Mouse (Mus musculus) heart, postnatal 10 days (tissue): ENCODE data around the gene Olfr45. TPM values are rescaled to one million over a fixed set of nuclear protein-coding genes. Genes with fewer than 3 reads are reported as not detected.
"Not testable (repeated sequence)": the region's sequence is repeated elsewhere in the genome, so short reads cannot be mapped to it uniquely, and the experiment has no call there.

ENCODE experiments used
- DNase-seq, 2 experiments: peaks; one replicate each; pipeline ENCODE4 v3.0.0; 2021
- intact Hi-C: fragments of 180-260 bp; cut with DNase I; formaldehyde crosslinking; loops from one replicate; pipeline ENCODE4 v1.15.1; 2025
- total RNA-seq, 2 experiments: library from RNA; stranded (reverse); gene quantifications; 2 replicates each; pipeline ENCODE4 v1.2.3; 2021

Gene Olfr45
- not detected for total RNA-seq

DNA sequence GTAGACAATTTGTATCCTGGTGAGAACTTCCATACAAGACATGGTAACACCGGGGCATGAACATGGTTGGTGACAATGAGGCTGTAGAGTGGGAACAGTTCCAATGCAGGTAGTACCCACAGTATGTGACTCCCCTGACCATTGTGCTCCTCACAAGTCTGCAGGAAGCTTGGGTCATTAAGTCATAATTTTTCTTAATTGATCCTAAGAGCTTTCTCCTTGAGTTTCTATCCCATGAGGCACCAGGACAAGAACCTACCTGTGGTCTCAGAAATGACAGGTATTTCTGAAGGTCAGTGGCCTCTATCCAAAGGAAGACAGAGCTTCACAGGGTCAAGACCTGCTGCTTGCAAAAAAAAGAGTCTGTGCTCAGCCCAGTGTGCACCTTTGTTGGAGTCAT is at the start of gene Olfr45:
Gene Olfr45, plus strand, starts transcription at position 301 of the 400 bp plus-strand sequence.
- no peak for DNase-seq
- intact Hi-C loops: loop anchor here (5.0 kb wide), 1 partner anchor 39 kb away; no protein-coding TSS in a partner anchor

DNA sequence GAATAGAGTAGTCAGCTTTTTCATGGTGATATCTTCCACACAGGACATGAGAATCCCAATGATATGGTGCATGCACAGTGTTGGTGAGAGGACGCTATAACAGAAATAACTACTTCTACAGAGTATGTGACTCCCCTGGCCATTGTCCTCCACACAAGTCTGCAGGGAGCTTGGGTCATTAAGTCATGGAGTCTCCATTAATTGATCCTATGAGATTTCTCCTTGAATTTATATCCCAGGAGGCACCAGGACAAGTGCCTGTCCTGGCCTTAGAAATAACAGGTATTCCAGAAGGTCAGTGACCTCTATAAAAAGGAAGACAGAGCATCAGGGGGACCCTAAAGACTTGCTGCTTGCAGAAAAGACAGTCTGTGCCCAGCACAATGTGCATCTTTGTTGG is 35.6 kb upstream of the Olfr45 start, which contains the start of gene Olfr53:
Gene Olfr53, plus strand, starts transcription at position 301 of the 400 bp plus-strand sequence.
- DNase-seq: no peak
- intact Hi-C loops: no loop called here

DNA sequence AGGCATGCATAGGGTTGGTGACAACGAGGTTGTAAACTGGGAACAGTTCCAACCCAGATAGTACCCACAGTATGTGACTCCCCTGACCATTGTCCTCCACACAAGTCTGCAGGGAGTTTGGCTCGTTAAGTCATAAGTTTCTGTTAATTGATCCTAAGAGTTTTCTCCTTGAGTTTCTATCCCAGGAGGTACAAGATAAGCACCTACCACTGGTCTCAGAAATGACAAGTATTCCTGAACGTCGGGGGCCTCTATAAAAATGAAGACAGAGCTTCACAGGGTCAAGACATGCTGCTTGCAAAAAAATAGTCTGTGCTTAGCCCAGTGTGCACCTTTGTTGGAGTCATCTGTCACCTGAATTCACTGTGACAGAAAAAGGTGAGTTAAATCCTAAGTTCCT is 22.1 kb upstream of the Olfr45 start, which contains the start of gene Olfr539:
Gene Olfr539, plus strand, starts transcription at position 301 of the 400 bp plus-strand sequence.
- no peak for DNase-seq
- intact Hi-C loops: no loop called here

DNA sequence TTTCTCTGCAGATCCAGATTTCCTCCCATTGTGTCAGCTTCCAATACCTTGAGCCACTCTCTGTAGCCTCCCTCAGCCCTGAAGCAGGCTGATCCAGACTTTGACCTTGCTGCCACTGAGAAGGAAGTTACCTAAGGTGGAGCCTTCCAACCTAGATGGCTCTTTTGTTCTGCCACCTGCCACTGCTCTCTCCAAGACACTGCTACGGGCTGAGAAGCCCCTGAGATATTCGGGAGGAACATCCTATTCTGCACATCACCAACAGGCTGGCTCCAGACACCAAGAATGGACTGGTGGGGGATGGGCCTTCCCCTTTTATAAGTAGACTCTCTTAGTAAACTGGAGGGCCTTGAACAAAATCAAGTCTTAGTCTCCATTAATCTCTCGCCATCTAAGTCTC is 11.1 kb upstream of the Olfr45 start:
- intact Hi-C loops: not testable (repeated sequence)

DNA sequence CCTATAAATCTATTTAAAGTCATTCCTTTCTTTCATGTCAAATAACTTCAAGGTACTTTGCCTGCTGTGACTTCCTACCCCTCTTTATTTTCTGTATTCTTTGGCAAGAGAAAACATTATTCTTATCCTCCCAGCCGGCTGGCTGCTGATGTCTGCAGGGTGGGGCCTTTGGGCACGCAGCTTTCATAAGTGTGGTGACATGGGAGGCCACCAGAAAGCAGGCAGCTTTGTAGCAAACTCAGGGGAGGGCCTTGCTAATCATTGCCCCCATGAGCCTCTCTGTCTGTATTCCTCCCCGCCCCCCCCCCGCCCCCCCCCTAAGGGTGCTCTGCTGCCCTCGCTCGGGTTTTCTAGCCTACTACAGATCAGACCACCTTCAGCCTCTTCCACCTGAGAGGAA is 5.9 kb upstream of the Olfr45 start:
- DNase-seq: no peak

More for the DNA sequence above, 11.1 kb upstream of the Olfr45 start:
- not testable (repeated sequence) for DNase-seq

DNA sequence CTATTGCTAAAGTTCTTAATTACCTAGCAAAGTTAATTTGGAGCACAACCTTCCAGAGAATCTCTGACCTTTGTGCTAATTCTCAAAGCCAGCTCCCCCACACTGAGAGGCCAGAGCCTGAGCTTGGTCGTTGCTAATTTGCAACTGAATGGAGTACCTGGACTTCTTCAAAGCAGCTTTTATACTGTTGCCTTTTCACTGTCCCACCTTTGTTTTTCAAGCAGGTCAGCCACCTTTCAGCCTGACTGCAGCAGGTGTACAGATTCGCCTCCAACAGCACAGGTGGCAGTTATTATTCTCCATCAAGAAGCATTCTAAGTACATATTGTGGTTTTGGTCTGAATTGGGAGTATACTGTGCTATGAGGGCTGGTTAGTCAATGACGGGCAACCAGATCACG is 2.2 kb upstream of the Olfr45 start:
- DNase-seq, intact Hi-C loops: not testable (repeated sequence)

More for the DNA sequence above, 5.9 kb upstream of the Olfr45 start:
- intact Hi-C loops: no loop called here

DNA sequence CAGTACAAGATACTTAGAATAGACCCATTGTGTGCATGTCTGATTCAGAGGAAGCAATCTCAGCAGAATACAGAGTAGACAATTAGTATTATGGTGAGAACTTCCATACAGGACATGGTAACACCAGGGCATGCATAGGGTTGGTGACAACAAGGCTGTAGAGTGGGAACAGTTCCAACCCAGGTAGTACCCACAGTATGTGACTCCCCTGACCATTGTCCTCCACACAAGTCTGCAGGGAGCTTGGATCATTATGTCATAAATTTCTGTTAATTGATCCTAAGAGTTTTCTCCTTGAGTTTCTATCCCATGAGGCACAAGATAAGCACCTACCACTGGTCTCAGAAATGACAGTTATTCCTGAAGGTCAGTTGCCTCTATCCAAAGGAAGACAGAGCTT is 15.2 kb downstream of the Olfr45 start, which contains the start of gene Olfr541:
Gene Olfr541, plus strand, starts transcription at position 301 of the 400 bp plus-strand sequence.
- intact Hi-C loops: no loop called here
- no peak for DNase-seq

DNA sequence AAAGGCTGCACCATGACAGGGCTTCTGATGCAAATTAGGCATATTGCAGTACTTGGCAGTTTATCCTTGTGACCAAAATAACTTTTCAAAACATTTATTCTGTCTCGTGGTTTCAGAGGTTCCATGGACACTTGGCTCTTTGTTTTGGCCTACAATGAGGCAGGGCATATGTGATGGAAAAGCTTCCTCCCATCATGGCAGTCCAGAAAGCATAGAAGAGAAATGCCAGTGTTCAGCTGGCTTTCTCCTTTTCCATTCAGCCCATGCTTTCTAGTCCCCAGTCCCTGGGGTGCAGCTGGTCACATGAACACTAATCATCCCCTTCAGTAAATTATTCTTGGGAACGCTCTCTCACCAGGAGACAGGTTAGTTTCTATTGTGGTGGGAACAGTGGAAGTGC is 24.6 kb downstream of the Olfr45 start:
- DNase-seq: no peak
- intact Hi-C loops: no loop called here

DNA sequence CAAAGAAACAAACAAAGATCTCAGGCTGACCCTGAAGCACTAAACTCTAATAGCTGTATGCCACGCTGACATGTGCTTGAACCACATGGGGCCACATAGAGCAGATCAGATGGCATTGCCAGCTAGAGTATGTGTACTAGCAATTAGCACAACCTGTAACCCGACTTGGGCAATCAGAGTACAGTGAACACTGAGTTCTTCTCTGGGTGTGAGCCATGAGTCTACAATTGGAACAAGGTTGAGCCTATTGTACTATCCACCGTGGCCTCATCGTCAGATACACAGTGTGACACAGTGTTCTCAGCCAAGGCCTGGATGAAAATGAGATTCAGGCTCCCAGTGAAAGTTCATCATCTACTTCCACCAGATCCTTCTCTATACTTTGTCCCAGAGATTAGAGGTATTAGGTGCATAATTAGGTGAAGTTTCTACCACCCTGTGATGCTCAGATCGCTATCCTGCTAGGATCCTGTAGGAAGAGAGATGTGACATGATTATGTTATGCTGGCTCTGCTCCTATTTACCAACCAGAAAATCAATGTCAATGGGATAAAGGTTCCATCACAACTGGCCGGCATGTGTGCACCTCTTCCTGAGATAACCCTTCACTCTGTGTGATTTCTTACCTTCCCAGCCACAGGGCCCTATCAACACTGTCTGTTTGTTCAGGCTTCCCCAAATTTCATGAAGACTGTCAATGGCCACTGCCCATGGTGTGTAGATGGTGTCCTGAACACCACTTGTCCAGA is 26.0 kb downstream of the Olfr45 start:
- intact Hi-C loops: no loop called here

DNA sequence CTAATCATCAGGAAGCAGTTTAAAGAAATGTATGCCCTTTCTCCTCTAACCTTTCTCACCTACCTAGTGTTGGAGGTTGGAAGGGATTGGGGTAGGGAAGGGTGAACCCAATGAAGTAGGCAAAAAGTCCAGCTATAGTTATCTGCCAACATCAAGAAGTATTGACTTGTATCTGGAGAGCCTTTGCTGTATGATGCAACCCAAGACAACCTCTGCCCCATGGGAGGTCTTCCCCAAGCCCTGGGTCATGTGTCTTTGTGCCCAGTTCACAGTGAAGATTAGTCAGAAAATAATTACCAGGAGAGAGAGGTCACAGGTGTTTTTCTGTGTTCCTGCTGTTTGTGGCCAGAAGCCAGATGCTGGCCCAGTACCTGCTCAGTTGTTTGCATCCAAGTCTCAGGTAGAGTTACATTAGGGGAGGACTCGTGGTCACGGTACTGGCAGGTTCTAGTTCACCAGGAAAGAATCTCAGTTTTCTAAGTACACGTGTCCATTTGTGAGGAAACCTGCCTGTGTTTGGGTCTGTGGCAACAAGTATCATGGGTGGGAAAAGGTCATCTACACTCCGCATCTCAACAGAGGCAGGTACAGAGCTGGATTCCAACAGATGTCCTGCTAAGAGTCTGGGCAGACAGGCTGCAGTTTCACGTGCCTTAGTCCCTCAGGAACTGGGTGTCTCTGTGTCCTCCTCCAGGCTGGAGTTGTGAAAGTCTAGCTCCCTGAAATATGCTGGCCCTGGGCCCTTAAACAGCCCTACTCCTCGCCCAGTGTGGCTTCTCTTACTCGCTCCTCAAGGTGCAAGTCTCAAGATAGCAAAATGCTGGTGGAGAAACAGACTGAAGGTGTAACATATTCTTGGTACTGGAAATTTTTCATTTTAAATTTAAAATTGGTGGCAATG is 35.7 kb downstream of the Olfr45 start:
- intact Hi-C loops: no loop called here

More for the DNA sequence above, 26.0 kb downstream of the Olfr45 start:
- DNase-seq: no peak

DNA sequence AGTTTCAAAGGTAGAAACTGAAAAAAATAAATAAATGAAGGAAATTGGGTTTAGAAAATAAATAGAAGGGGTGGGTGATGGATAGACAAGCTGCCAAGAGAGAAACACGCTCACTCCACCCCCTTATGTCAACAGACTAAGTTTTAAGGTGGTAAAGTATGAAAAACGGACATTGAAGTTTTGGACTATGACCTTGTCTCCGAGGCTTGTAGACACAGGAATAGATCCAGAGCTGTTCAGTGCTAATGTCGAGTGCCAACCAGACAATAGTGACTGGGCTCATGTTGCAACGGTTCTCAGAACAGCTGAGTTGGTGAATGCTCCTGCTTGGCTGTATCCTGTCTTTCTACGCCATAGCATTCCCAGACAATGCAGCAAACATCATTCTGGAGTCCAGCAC is 39.3 kb downstream of the Olfr45 start:
- intact Hi-C loops: no loop called here
- no peak for DNase-seq

More for the DNA sequence above, 35.7 kb downstream of the Olfr45 start:
- no peak for DNase-seq

DNA sequence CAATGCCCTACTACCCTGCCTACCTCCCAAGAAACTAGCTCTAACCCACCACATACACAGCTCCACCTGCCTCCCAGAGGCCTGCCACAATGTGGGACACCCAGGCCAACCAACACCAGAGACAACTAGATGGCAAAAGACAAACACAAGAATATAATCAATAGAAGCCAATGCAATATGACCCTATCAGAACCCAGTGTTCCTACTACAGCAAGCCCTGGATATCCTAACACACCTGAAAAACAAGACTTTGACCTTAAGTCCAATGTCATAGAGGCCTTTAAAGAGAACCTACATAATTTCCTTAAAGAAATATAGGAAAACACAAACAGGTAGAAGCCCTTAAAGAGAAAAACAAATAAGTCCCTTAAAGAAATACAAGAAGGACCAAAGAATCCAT is 43.8 kb downstream of the Olfr45 start:
- intact Hi-C loops: no loop called here
- no peak for DNase-seq

DNA sequence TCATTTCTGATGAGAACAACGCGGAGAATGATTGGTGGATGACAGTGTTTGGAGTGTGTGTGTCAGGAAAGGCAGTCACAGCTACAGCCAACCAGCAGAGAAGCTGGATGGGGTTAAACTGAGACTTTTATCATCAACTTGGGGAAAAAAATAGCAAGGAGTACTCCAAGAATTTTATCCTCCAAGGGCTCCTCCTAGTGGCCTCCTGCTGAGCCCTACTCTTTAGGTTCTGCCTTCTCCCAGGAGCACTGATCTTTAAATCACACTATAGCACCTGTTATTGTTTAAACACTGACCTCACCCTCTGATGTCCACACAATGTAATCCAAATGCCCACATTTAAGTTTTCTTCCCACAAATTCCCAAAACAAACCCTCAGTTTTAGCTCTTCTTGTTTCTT is 51.4 kb downstream of the Olfr45 start:
- no peak for DNase-seq

More for the DNA sequence above, 51.4 kb downstream of the Olfr45 start:
- intact Hi-C loops: no loop called here

Other genes starting within 250 kb of the Olfr45 start
- gene Olfr533, start 218.6 kb upstream of the Olfr45 start, total RNA-seq: not detected
- gene Olfr535, start 197.7 kb upstream of the Olfr45 start, total RNA-seq: not detected
- gene Olfr536, start 174.6 kb upstream of the Olfr45 start, total RNA-seq: not detected
- not detected for gene Olfr538, start 114.1 kb upstream of the Olfr45 start, total RNA-seq
- gene Olfr46, start 80.7 kb upstream of the Olfr45 start, total RNA-seq: not detected
- not detected for gene Olfr61, start 53.0 kb upstream of the Olfr45 start, total RNA-seq
- gene Olfr53, start 35.5 kb upstream of the Olfr45 start, total RNA-seq: not detected
- not detected for gene Olfr539, start 22.0 kb upstream of the Olfr45 start, total RNA-seq
- not detected for gene Olfr541, start 15.3 kb downstream of the Olfr45 start, total RNA-seq
- gene Cyp2e1, start 81.8 kb downstream of the Olfr45 start, total RNA-seq: under 1 TPM; 0.24 to 0.47 TPM
- not detected for gene Syce1, start 105.9 kb downstream of the Olfr45 start, total RNA-seq
- gene Zfp941, start 140.2 kb downstream of the Olfr45 start, total RNA-seq: under 1 TPM; 0.45 to 0.47 TPM
- gene Urah, start 153.1 kb downstream of the Olfr45 start, total RNA-seq: not detected
- 10 to 100 TPM; 19.6 to 23.6 TPM for gene Scgb1c1, start 163.6 kb downstream of the Olfr45 start, total RNA-seq
- not detected for gene Odf3, start 165.9 kb downstream of the Olfr45 start, total RNA-seq
- not detected for gene Gm45785, start 174.4 kb downstream of the Olfr45 start, total RNA-seq
- 10 to 100 TPM; 27.0 to 29.8 TPM for gene Ric8a, start 175.0 kb downstream of the Olfr45 start, total RNA-seq
- 10 to 100 TPM; 13.1 to 15.9 TPM for gene Bet1l, start 175.6 kb downstream of the Olfr45 start, total RNA-seq
- 100 to 1,000 TPM; 111 to 114 TPM for gene Psmd13, start 200.0 kb downstream of the Olfr45 start, total RNA-seq
- 10 to 100 TPM; 53.4 to 58.2 TPM for gene Sirt3, start 200.4 kb downstream of the Olfr45 start, total RNA-seq
- 1,000 to 10,000 TPM; 1,771 to 1,883 TPM for gene Cox8b, start 218.5 kb downstream of the Olfr45 start, total RNA-seq
- not detected for gene Nlrp6, start 239.0 kb downstream of the Olfr45 start, total RNA-seq